Mouse (Mus musculus) erythroblast, embryonic 14.5 days (primary cell): ENCODE results near the gene Clec18a.

Source experiments
- GATA1 ChIP-seq: IDR thresholded peaks from 2 replicates; pipeline ENCODE4 v1.6.1; 2012; ENCODE audit warnings: low read length, inconsistent platforms, mixed read lengths
- TAL1 ChIP-seq: IDR thresholded peaks from 3 replicates; pipeline ENCODE4 v1.6.1; 2012; ENCODE audit warnings: low read length, inconsistent platforms, mixed read lengths

DNA sequence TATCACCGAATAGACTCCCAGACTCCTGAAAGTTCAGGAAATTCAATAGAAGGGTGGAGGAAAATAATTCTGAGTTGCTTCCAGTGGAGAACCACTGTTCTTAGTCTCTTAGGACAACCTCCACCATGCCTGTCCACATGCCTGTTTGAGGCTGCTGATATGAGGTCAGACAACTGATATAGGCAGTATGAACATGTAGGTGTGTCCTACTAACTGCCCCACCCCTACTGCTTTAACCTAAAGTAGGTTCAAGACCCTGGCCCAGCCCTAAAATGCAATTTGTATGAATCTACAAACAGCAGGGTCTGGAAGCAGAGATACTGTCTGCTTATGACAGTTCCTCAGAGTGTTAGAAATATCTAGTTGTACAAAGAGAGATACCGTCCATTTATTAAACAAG is 36.6 kb downstream of the Clec18a start:
- TF ChIP-seq GATA1 (no peak), TAL1 (no peak)
